Mouse (Mus musculus): Measurements from ENCODE around the gene Olfr495.

GRCm38 (mm10) chr7:108420121-108420520, 27.2 kb downstream of the Olfr495 start, which contains the start of gene Olfr497:
- TF ChIP-seq GATA1 (IDR thresholded peaks at IDR 0.05; ENCODE audit: borderline replicate concordance, low read length) (no peak), FLI1 (IDR thresholded peaks at IDR 0.05; ENCODE audit: low read length) (no peak)

Measured in megakaryocyte, embryonic 14.5 days (primary cell).